Mouse (Mus musculus): ENCODE results near the gene Epha3.

Epha3 gene

GRCm38 (mm10) chr16:63782101-63782500 lies 81.9 kb downstream of the Epha3 start:
- no peak for DNase-seq

- DNase-seq: no peak
Observed at GRCm38 (mm10) chr16:63780151-63780550, 83.8 kb downstream of the Epha3 start.

GRCm38 (mm10) chr16:63777811-63778210 lies 86.2 kb downstream of the Epha3 start:
- no peak for DNase-seq

- DNase-seq: no peak
Observed at GRCm38 (mm10) chr16:63772566-63772965, 91.4 kb downstream of the Epha3 start.

GRCm38 (mm10) chr16:63767589-63767988 lies 96.4 kb downstream of the Epha3 start:
- no peak for DNase-seq

DNA sequence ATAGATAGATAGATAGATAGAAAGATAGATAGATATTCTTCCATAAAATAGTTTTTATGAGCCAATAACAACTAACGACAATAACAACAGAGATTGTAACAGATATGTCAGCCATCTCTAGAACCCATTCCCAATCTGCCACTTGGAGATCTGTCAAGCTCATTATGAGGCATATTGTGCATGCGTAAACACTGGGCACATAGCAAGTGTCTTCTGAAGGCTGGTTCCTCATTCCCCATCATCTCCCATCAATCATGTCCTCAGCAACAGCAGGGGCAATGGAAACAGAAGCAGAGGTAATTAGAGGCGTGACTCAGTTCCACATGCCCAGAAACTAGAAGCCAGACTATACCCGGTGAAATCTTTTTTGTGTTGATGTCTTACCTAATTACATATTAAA lies 102.8 kb downstream of the Epha3 start:
- DNase-seq: no peak

DNA sequence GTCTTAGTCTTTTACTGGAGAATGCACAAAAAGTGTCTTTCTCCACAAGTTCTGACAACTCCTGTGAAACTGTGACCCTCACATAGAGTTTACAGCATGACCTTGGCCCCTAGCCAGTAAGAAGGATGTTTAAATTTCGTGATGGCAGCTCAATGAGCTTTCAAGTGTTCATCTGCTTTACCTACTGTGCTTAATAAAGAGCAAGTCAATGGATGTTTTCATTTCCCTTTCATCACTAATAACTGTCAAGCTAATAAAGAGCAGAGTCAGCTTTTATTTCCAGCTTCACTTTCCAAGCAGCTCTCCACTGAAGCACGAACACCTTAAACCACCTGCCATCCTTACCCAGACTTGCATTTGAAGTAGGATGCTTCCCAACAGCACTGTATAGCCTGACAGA lies 103.9 kb downstream of the Epha3 start:
- DNase-seq: no peak

DNA sequence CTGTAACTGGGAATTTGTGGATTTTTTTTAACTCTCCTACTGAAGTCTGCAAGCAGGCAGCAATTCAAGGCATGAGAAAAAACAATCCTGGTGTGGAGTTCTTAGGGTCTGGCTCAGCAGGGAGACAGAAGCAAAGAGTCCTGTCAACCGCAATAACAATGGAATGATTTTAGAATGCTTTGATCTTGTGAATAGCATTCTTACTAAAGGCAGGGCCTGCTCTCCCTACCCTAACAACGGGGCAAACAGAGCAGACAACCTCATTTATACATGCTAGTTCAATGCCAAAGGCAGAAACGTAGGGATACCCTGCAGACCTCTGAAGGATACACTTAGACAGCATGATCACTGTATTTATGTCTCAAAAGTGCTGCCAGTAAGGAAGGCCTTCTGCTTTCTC lies 110.9 kb downstream of the Epha3 start:
- no peak for DNase-seq

DNA sequence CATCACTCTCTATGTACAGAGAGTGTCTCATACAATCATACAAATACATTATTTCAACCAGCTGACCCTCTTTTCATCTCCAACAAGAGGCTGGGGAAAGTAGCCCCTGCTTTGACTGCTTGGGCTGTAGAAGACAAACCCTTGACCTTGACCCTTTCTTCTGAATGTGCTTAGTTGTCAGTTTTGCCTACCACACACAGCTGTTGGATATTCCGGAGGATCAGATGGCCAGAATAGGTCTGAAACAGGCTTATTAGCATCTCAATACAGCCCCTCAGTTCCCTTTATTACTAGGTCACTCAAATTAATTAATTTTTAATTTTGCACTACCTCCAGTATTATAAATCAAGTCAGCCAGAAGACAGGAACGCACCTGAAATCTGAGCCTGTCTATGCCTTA lies 116.2 kb downstream of the Epha3 start:
- no peak for DNase-seq

GRCm38 (mm10) chr16:63745465-63745864 lies 118.5 kb downstream of the Epha3 start:
- DNase-seq: no peak

- DNase-seq: no peak
Observed at GRCm38 (mm10) chr16:63743208-63743854, 120.6 kb downstream of the Epha3 start.

GRCm38 (mm10) chr16:63719235-63719634 lies 144.7 kb downstream of the Epha3 start:
- DNase-seq: no peak

DNA sequence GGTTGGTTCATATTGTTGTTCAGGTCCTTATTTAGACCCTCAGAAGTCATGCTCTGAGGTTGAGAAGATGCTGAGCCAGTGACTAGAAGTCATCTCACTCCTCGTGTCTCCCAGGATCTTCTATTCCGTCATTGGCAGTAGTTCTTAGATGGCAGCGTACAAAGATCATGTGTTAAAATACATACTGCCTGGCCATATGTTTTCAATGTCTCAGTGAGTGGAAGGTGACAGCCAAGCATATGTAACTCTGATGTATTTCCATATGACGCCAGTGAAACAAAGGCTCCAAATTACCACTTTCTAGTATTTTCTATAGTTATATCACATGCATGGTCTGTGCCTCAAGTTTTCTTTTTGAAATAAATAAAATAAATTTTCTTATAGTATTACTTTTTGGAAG lies 146.7 kb downstream of the Epha3 start:
- no peak for DNase-seq

DNA sequence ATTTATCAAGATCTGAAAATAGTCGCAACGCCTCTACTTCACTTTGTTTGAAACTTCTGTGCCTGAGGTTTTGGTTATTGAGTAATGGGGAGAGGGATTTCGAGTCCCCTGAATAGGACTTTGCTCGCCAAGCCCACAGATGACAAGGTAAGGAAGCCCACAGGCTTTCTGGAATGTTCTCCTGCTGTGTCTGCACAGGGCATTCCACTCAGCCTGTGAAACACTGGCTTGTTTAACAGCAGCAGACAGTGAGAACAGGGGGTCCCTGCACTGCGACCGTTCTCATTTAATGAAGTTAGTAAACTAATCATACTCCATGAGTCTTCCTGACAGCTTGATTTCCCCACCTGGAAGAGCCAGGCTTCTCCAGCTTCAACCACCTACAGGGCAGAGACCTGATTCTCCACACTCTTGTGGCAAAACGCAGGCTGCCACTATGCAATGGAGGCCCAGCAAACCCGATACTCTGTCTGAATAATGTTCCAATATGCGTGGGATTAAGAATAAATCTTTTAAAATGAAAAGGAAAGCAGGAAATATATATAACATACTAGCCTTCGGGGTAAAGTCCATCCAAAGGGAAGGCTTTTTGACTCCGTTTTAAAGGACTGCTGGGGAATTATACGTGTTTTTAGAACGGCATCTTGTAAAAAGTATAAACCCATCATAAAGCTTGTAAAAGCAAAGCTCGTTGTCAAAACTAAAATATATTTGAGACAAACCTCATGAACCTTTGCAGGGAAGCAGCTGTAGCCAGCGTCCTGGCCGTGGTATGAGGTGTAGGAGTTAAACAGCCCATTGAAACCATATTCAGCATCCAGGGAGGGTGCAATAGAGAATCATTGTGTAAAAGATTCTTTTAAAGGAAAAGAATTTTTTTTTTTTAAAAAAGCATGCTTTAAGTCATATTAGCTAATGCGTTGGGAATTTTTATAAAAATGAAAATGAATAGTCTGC lies 156.8 kb downstream of the Epha3 start:
- no peak for DNase-seq

DNA sequence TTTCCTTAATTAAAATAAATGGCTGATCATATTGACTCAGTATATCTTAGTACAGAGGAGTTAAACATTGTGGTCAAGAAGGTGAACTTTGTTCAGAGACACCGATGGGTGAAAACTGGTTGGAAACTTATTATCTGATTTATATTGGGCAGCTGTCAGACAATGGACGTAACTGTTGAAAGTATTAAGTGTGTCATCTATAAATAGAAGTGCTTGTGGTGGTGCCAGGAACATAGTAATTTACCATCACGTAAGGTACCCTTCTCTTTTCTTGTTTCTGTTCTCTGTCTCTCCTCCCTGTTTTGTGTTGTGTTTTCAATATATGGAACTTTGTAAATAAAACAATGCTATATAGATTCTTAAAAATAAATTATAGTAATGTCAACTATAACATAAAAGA lies 174.6 kb downstream of the Epha3 start:
- no peak for DNase-seq

- DNase-seq: no peak
Observed at GRCm38 (mm10) chr16:63684211-63684610, 179.8 kb downstream of the Epha3 start.

- no peak for DNase-seq
Observed at GRCm38 (mm10) chr16:63674426-63674825, 189.5 kb downstream of the Epha3 start.

DNA sequence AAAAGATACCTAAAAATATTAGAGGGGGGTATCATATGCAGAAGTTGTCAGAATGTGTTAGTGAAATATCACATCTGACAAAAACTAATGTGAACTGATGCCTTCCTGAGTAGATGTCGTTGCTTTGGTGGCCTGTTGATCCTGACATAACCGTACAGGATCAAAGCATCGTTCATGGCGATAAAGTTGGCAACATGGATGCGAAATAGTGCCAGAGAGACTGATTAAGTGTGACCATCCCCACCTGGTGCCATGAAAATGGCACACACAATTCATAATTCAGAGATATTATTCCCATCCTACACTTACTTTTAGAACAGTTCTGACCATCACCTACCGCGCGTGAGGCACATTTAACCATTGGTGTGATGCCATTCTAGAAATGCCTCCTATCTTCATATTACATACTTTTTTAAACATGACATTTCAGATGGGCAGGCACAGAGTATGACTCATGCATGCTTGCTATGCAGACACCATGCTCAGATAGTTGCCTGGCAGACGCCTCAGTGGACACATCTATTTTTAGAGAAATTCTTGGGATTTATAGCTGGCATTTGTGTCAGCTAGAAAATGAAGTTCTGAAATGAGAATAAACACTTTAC lies 190.6 kb downstream of the Epha3 start:
- DNase-seq: no peak

DNA sequence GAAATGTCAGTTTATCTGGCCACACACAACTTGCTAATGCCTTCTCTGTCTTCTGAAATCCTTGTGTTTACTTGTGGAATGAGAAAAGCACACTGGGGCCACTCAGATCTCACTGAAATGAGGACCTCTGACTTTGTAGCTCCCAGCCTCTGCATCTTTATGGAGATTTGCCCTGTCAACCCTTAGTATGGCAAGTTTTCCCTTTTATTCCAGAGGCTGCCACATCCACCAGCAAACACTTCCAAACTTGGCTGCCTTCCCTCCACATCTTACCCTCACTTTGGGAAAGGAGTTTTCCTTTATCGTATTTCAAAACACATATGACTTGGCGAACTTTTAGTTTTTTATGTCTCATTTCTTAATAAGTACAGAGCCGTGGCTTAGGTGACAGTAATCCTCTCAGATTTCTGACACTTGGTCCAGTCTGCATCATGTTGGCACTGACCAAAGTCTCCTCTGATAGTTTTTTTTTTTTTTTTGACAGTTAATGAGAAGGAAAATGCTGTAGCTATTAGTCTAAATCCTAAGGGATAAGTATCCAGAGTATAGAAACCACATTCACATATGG lies 198.0 kb downstream of the Epha3 start:
- DNase-seq: no peak

DNA sequence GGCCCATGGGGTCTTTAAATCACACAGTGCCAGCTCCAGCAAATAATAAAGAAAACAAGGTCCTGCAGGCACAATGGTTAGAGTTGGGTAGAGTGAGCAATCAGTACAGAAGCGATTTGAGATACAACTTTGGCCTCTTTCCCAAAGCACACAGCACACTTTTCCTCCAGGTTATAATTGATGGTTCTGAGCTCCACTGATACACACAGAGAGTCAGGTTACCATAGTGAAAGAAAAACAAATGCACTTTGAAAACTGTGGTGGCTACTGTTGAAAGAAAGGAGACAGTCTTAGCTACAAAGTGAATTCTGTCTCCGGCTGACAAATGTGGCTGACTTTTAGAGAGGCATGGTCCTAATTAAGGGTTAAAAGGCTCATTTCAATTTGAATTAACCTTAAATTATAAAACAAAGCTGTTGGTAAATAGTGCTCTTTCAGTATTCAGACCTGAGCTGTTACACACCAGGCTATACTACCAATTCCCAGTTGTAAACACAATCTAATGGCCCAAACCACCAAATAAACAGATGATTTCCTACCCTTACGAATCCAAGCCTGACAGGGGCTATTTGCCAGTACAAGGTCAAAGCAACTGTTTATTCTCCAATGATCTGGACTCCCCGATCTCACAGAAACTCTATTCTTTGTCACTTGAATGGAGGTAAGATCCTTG lies 205.5 kb downstream of the Epha3 start:
- no peak for DNase-seq

- no peak for DNase-seq
Observed at GRCm38 (mm10) chr16:63657743-63658142, 206.2 kb downstream of the Epha3 start.

- DNase-seq: no peak
Observed at GRCm38 (mm10) chr16:63653393-63653918, 210.5 kb downstream of the Epha3 start.

DNA sequence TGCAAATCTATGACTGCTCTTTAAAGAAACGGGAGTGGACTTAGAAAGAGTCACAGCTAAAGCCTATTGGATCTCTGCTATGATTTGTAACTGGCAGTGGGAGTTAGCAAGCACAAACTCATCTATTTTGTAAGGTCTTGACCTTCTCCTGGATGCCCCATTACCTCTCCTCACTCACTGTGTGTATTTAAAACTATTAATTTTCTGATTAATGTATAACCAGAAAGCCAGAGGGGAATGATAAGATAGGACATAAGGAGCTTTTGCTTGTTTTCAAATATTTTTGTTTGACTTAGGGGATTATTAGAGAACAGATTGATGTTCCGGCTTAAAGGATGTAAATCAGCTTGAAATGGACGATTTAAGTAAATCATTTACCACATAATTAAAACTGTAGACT lies 213.2 kb downstream of the Epha3 start:
- no peak for DNase-seq
